Mouse (Mus musculus) CD8-positive naive resting alpha-beta T cell, adult 2 months (primary cell): ENCODE data around the gene Wtap.
"Not testable (repeated sequence)": the region's sequence is repeated elsewhere in the genome, so short reads cannot be mapped to it uniquely, and the experiment has no call there.

Source experiments
- DNase-seq, 2 experiments: peaks; one replicate each; pipeline ENCODE4 v3.0.0; 2022; ENCODE audit warnings: low read depth in 2 of 2, low spot score in 2 of 2

The Wtap gene

GRCm38 (mm10) chr17:12967173-12967572 lies 26.8 kb downstream of the Wtap start:
- no peak for DNase-seq

- no peak for DNase-seq
Measured at GRCm38 (mm10) chr17:12963476-12963875, 30.5 kb downstream of the Wtap start.

GRCm38 (mm10) chr17:12960331-12960873 lies 33.6 kb downstream of the Wtap start, which contains the start of gene Acat2:
TSS of gene Acat2 (minus strand) at chr17:12960747.
- DNase-seq = peak; percentile 93 to 97

GRCm38 (mm10) chr17:12959377-12959776 lies 34.6 kb downstream of the Wtap start:
- not testable (repeated sequence) for DNase-seq

- no peak for DNase-seq
Measured at GRCm38 (mm10) chr17:12956664-12957063, 37.3 kb downstream of the Wtap start.

GRCm38 (mm10) chr17:12949669-12950068 lies 44.3 kb downstream of the Wtap start:
- DNase-seq = no peak

GRCm38 (mm10) chr17:12942459-12943162 lies 51.4 kb downstream of the Wtap start:
- DNase-seq = no peak

GRCm38 (mm10) chr17:12941543-12942260 lies 52.3 kb downstream of the Wtap start:
- DNase-seq = no peak

- DNase-seq = no peak
Measured at GRCm38 (mm10) chr17:12940151-12940805, 53.7 kb downstream of the Wtap start, which contains the start of gene Acat3. TSS of gene Acat3 (minus strand) at chr17:12940600.

- DNase-seq = not testable (repeated sequence)
Measured at GRCm38 (mm10) chr17:12939377-12940148, 54.4 kb downstream of the Wtap start.

GRCm38 (mm10) chr17:12938077-12938476 lies 55.9 kb downstream of the Wtap start:
- DNase-seq = no peak

- no peak for DNase-seq
Measured at GRCm38 (mm10) chr17:12937412-12937970, 56.5 kb downstream of the Wtap start.

- DNase-seq = no peak
Measured at GRCm38 (mm10) chr17:12935719-12936118, 58.2 kb downstream of the Wtap start.

- DNase-seq = not testable (repeated sequence)
Measured at GRCm38 (mm10) chr17:12931576-12931975, 62.4 kb downstream of the Wtap start.

- DNase-seq = no peak
Measured at GRCm38 (mm10) chr17:12925703-12926180, 68.2 kb downstream of the Wtap start.

- DNase-seq = no peak
Measured at GRCm38 (mm10) chr17:12925001-12925400, 69.0 kb downstream of the Wtap start.

GRCm38 (mm10) chr17:12921073-12921472 lies 72.9 kb downstream of the Wtap start:
- no peak for DNase-seq
